Comparison of ENCODE assay signal across 27 mouse cellular contexts in genomic region chr3:152342961-152343517, GRCm38 (mm10). TPM values are rescaled to one million over a fixed set of nuclear protein-coding genes. Genes with fewer than 3 reads are reported as not detected.
DNase-seq lines count a peak whose midpoint lies in the region; ATAC-seq lines count a peak whose summit lies in the region.
"Had no signal": no experiment of that assay in that cellular context is flagged by ENCODE, and none has a peak within 500 bp of the region (broad histone marks: within the 10 kb centered on the region; RNA-seq: fewer than 3 reads in every experiment).

No protein-coding gene starts in this region.

- H3K4me1 ChIP-seq in lung, embryonic 16.5 days (replicated peaks; ENCODE audit: control insufficient read depth, insufficient read depth, low read length), result peaks cover 8% of the 10 kb centered on the region

- no peak overlapping the region for H3K9ac ChIP-seq in lung, embryonic 16.5 days (ENCODE audit: low read length)
- H3K9ac ChIP-seq: hindbrain, embryonic 14.5 days; liver, embryonic 12.5 days; liver, postnatal 0 days; midbrain, embryonic 13.5 days; neural tube, embryonic 15.5 days had no signal

- no peaks in the 10 kb centered on the region for H3K9me3 ChIP-seq in lung, embryonic 16.5 days (ENCODE audit: control insufficient read depth, low read length)
- H3K9me3 ChIP-seq: liver, embryonic 12.5 days; megakaryocyte, embryonic 14.5 days; midbrain, embryonic 13.5 days; neural tube, embryonic 15.5 days had no signal

- 66% methylated on average over 15 of the region's 15 CpGs for WGBS in lung, embryonic 16.5 days

- no peak overlapping the region for H3K4me2 ChIP-seq in lung, embryonic 16.5 days (ENCODE audit: low read depth, low read length)
- H3K4me2 ChIP-seq: heart, embryonic 11.5 days; hindbrain, embryonic 14.5 days; liver, embryonic 12.5 days; midbrain, embryonic 13.5 days; neural tube, embryonic 15.5 days had no signal

- ATAC-seq in lung, embryonic 16.5 days (ENCODE audit: low read depth), result no peak
- ATAC-seq: forebrain, embryonic 14.5 days; liver, embryonic 12.5 days; liver, postnatal 0 days; midbrain, embryonic 13.5 days; Patski had no signal

- peak overlapping the region; percentile 50 for H3K27ac ChIP-seq in lung, embryonic 16.5 days (ENCODE audit: low read length)
- H3K27ac ChIP-seq: hindbrain, embryonic 14.5 days; layer of hippocampus, adult 2 months; liver, embryonic 12.5 days; midbrain, embryonic 13.5 days; neural tube, embryonic 15.5 days had no signal

- DNase-seq in CD4-positive helper T cell, adult 2 months (ENCODE audit: low read depth, low spot score), result peak; percentile 69
- DNase-seq in induced T-regulatory cell, adult 2 months (ENCODE audit: low read depth), result peak; percentile 49
- peak; percentile 73 for DNase-seq in lung, postnatal 36 days
- DNase-seq in spleen, postnatal 36 days (ENCODE audit: low spot score in 2 of 2), result no peak
- no peak for DNase-seq in left cerebral cortex, adult 11 months (ENCODE audit: low spot score)
- DNase-seq in ovary, postnatal 36 days (ENCODE audit: low spot score), result no peak
- DNase-seq: adrenal gland, postnatal 14 days; cerebellum, adult 11 months; cerebellum, adult 9-10 months; cerebellum, postnatal 36 days; gastrocnemius, postnatal 14 days; heart, adult 11 months; kidney, adult 18-20 months; kidney, postnatal 36 days; left cerebral cortex, postnatal 4 days; liver, postnatal 0 days; right cerebral cortex, postnatal 4 days had no signal

- H3K4me3 ChIP-seq in lung, embryonic 16.5 days (ENCODE audit: low read length), result no peak overlapping the region
- H3K4me3 ChIP-seq: layer of hippocampus, adult 2 months; liver, embryonic 12.5 days; megakaryocyte, embryonic 14.5 days; midbrain, embryonic 13.5 days; neural tube, embryonic 15.5 days had no signal

- no peaks in the 10 kb centered on the region for H3K27me3 ChIP-seq in lung, embryonic 16.5 days (ENCODE audit: control insufficient read depth, insufficient read depth, low read depth, low read length)
- H3K27me3 ChIP-seq: liver, embryonic 12.5 days; megakaryocyte, embryonic 14.5 days; midbrain, embryonic 13.5 days; neural tube, embryonic 15.5 days; Patski had no signal

- no peaks in the 10 kb centered on the region for H3K36me3 ChIP-seq in lung, embryonic 16.5 days (ENCODE audit: control insufficient read depth, insufficient read depth, low read length)
- H3K36me3 ChIP-seq: midbrain, embryonic 13.5 days had no signal

RNA-seq across cellular contexts. Expression of gene Miga1, which starts 2.8 kb away (rescaled TPM):
- polyA plus RNA-seq in lung, embryonic 16.5 days (2015; fragmentation: Nextera tagmentation; extraction: Ambion mirVana), result 14.7 and 15.7 TPM in 2 replicates

RNA-seq across cellular contexts. Expression of gene Usp33, which starts 3.2 kb away (rescaled TPM):
- 57.6 and 58.4 TPM in 2 replicates for polyA plus RNA-seq in lung, embryonic 16.5 days (2015; fragmentation: Nextera tagmentation; extraction: Ambion mirVana)

RNA-seq across cellular contexts. Expression of gene Zzz3, which starts 52.2 kb away (rescaled TPM):
- 40.3 and 42.3 TPM in 2 replicates for polyA plus RNA-seq in lung, embryonic 16.5 days (2015; fragmentation: Nextera tagmentation; extraction: Ambion mirVana)

Comparison
In these comparisons a context has a peak if more than half of its experiments do, and no peak if none do; other contexts are left out.
1. DNase-seq: peak in CD4-positive helper T cell, adult 2 months (single experiment), induced T-regulatory cell, adult 2 months (single experiment) and lung, postnatal 36 days (single experiment); none in spleen, postnatal 36 days (0 of 2), left cerebral cortex, adult 11 months (single experiment) and ovary, postnatal 36 days (single experiment).